Mouse (Mus musculus): Measurements from ENCODE around the gene Baz2b. TPM values are rescaled to one million over a fixed set of nuclear protein-coding genes. Genes with fewer than 3 reads are reported as not detected.

Gene Baz2b
- polyA plus RNA-seq, 1 experiment from 2014 or later: 37.7 TPM

- Histone ChIP-seq H3K36me3 (ENCODE audit: inconsistent target) (0 out of 2 replicates have a peak, but pooled peaks cover 8% of the 10 kb centered on the region), H3K4me3 (ENCODE audit: inconsistent target) (no peak overlapping the region), H3K79me2 (ENCODE audit: inconsistent target) (no peaks in the 10 kb centered on the region), H3K27ac (no peak overlapping the region)
- 79% methylated on average over 6 of the region's 6 CpGs for WGBS (ENCODE audit: missing documents)
These were observed 230.0 kb downstream of the Baz2b start for GRCm38 (mm10) chr2:59979488-59980220.

DNA sequence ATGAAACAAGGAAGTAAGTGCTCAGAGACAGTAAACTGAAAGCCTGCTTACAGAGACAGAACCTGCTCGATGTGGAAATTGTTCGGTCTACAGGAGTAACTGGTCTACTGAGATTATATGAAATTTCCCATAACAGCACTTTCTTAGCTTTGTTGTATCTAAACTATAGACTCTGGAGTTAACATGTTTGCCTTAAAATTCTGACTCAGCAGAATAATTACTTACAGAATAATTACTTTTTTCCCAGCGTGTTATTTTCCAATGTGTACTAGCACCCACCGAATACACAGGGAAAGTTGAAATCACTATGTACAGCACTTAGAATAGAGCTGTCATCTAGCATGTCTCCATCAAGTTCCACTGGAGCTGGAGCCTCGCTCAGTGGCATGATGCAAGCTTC, 233.0 kb downstream of the Baz2b start:
- no peaks in the 10 kb centered on the region for H3K79me2 ChIP-seq (ENCODE audit: inconsistent target)
- WGBS (ENCODE audit: missing documents): 54% methylated on average over 4 of the region's 5 CpGs
- H3K27ac ChIP-seq: peak overlapping the region; percentile 32
- H3K36me3 ChIP-seq (ENCODE audit: inconsistent target): 0 out of 2 replicates have a peak, but pooled peaks cover 8% of the 10 kb centered on the region
- H3K4me3 ChIP-seq (ENCODE audit: inconsistent target): no peak overlapping the region

- Histone ChIP-seq H3K79me2 (ENCODE audit: inconsistent target) (no peaks in the 10 kb centered on the region), H3K36me3 (ENCODE audit: inconsistent target) (0 out of 2 replicates have a peak, but pooled peaks cover 8% of the 10 kb centered on the region), H3K4me3 (ENCODE audit: inconsistent target) (no peak overlapping the region), H3K27ac (no peak overlapping the region)
- WGBS (ENCODE audit: missing documents): 58% methylated on average over 6 of the region's 6 CpGs
These were observed 233.9 kb downstream of the Baz2b start for GRCm38 (mm10) chr2:59975772-59976171.

DNA sequence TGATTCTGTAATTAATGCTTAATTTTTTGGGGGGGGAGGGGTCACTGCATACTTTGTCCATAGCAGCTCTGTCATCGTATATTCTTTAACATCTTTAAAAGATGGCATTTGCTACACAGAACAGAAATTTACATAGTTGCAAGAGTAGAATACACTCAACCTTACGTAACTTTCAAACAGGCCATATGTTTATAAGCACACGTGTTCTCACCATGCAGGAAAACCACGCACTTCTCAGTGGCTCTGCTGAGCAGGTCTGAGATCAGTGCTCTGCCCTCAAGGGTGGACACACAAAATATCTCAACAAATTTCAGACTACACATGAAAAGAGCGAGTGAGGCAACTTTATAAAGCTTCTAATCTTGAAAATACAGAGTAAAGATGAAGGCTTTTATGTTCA, 235.7 kb downstream of the Baz2b start:
- Histone ChIP-seq H3K27ac (no peak overlapping the region), H3K79me2 (ENCODE audit: inconsistent target) (no peaks in the 10 kb centered on the region), H3K36me3 (ENCODE audit: inconsistent target) (peaks cover 8% of the 10 kb centered on the region; the same call in 1 of the 2 replicates), H3K4me3 (ENCODE audit: inconsistent target) (no peak overlapping the region)
- 69% methylated on average over 5 of the region's 5 CpGs for WGBS (ENCODE audit: missing documents)

GRCm38 (mm10) chr2:59973104-59973641, 236.5 kb downstream of the Baz2b start:
- 76% methylated on average over 3 of the region's 4 CpGs for WGBS (ENCODE audit: missing documents)
- no peaks in the 10 kb centered on the region for H3K79me2 ChIP-seq (ENCODE audit: inconsistent target)
- peaks cover 15% of the 10 kb centered on the region; the same call in 1 of the 2 replicates for H3K36me3 ChIP-seq (ENCODE audit: inconsistent target)
- H3K27ac ChIP-seq: no peak overlapping the region
- no peak overlapping the region for H3K4me3 ChIP-seq (ENCODE audit: inconsistent target)

- no peaks in the 10 kb centered on the region for H3K79me2 ChIP-seq (ENCODE audit: inconsistent target)
- peaks cover 15% of the 10 kb centered on the region; the same call in 1 of the 2 replicates for H3K36me3 ChIP-seq (ENCODE audit: inconsistent target)
- H3K4me3 ChIP-seq (ENCODE audit: inconsistent target): no peak overlapping the region
- 96% methylated on average over 9 of the region's 9 CpGs for WGBS (ENCODE audit: missing documents)
- no peak overlapping the region for H3K27ac ChIP-seq
These were observed 239.1 kb downstream of the Baz2b start for GRCm38 (mm10) chr2:59970511-59970910.

DNA sequence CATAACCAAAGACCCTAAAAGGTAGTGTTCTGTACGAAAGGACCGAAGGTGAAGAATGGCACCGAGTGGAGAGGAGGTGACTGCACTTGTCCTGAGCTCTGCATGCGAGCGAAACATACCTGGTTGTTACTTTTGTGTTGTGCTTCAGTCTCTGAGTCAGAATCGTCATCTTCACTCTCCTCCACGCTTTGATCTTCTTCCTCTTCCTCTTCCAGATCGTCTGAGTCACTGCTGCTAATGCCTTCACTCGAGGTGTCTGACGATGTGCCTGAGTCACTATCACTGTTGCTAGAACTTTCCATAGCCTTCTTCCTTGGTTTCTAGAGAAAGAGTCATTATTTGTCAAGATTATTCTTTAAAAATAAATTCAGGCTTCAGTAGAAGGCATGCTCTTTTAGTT, 240.5 kb downstream of the Baz2b start:
- H3K79me2 ChIP-seq (ENCODE audit: inconsistent target): no peaks in the 10 kb centered on the region
- H3K36me3 ChIP-seq (ENCODE audit: inconsistent target): peaks cover 15% of the 10 kb centered on the region; the same call in 1 of the 2 replicates
- no peak overlapping the region for H3K27ac ChIP-seq
- no peak overlapping the region for H3K4me3 ChIP-seq (ENCODE audit: inconsistent target)
- 50% methylated on average over 10 of the region's 10 CpGs for WGBS (ENCODE audit: missing documents)

DNA sequence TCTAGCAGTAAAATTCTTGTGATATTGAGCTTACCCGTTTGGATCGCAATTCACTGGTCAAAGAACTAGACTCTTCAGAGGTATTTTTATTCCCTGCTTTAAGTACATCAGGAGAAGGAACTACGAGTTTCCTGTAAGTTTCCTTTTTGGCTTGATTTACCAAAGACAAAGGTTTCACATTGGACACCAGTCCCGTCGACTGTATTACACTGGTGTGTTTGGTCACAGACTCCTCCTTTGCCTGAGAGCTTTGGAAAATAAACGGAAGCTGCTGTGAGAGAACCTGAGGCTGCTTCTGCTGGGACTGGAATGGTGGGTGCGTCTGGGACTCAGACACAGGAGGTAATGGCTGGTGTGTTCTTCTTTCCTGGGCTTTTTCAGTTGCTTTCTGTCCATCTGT, 241.0 kb downstream of the Baz2b start:
- no peak overlapping the region for H3K4me3 ChIP-seq (ENCODE audit: inconsistent target)
- H3K79me2 ChIP-seq (ENCODE audit: inconsistent target): no peaks in the 10 kb centered on the region
- peaks cover 15% of the 10 kb centered on the region; the same call in 1 of the 2 replicates for H3K36me3 ChIP-seq (ENCODE audit: inconsistent target)
- 93% methylated on average over 7 of the region's 7 CpGs for WGBS (ENCODE audit: missing documents)
- no peak overlapping the region for H3K27ac ChIP-seq

DNA sequence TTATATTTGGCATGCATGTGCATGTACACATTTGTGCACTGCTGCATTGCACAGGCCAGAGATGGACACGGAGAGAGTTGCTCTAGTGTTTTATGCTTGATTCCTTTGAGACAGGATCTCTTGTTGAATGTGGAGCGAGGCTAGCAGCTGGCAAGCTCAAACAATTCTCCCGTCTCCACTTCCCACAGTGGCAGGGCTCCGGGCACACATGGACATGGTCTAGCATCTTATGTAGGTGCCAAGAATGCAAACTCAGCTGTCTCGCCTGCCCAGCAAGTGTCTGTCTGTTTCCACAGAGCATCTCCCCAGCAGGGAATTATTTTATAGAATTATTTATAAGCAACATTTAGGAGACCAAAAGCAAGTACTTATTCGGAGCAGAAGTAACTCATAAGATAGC, 243.2 kb downstream of the Baz2b start:
- H3K79me2 ChIP-seq (ENCODE audit: inconsistent target): no peaks in the 10 kb centered on the region
- WGBS (ENCODE audit: missing documents): 100% methylated on average over 6 of the region's 6 CpGs

DNA sequence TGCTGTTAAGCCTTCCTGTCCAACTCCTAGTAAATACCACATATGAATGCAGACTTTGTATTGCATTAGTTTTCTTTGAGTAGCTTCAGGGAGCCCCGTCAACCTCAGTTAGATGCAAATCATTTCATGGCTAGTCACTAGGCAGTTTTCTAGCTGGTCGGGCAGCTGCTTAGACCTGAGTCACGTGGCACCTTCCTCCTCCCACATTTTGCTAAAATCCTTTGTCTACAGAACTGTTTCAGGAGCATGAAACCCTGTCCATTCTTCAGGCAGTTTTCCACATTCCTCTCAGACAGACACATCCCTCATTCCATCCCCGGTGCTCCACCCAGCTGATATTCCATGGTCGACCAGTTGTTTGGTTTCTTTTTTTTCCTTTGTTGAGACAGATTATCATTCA, 246.6 kb downstream of the Baz2b start:
- no peak overlapping the region for H3K27ac ChIP-seq
- peaks cover 29% of the 10 kb centered on the region for H3K36me3 ChIP-seq (ENCODE audit: inconsistent target)
- 93% methylated on average over 5 of the region's 5 CpGs for WGBS (ENCODE audit: missing documents)
- H3K4me3 ChIP-seq (ENCODE audit: inconsistent target): no peak overlapping the region
- H3K79me2 ChIP-seq (ENCODE audit: inconsistent target): no peaks in the 10 kb centered on the region

More for the DNA sequence above, 243.2 kb downstream of the Baz2b start:
- Histone ChIP-seq H3K36me3 (ENCODE audit: inconsistent target) (peaks cover 25% of the 10 kb centered on the region; the same call in 1 of the 2 replicates), H3K27ac (no peak overlapping the region), H3K4me3 (ENCODE audit: inconsistent target) (no peak overlapping the region)

DNA sequence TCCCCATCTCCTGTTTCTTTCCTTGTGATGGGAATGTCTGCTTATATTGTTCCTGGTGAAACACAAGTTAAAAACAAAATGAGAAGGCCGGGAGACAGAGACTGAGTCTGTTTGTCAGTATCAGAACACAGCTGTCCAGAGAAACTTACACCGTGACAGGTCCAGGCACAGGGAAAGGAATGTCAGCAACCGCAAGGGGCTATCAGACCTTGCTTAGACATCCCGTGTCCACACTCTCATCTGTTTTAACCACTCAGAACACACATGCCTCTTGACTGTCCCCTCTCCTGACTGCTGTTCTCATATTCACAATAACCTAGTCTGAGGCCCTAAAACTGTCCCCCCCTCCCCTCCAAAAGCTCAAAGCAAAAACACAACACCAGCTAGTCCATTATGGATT, 247.1 kb downstream of the Baz2b start:
- peaks cover 28% of the 10 kb centered on the region for H3K36me3 ChIP-seq (ENCODE audit: inconsistent target)
- no peaks in the 10 kb centered on the region for H3K79me2 ChIP-seq (ENCODE audit: inconsistent target)
- 100% methylated on average over 4 of the region's 4 CpGs for whole genome bisulfite sequencing (ENCODE audit: missing documents)
- no peak overlapping the region for H3K27ac ChIP-seq
- H3K4me3 ChIP-seq (ENCODE audit: inconsistent target): no peak overlapping the region

DNA sequence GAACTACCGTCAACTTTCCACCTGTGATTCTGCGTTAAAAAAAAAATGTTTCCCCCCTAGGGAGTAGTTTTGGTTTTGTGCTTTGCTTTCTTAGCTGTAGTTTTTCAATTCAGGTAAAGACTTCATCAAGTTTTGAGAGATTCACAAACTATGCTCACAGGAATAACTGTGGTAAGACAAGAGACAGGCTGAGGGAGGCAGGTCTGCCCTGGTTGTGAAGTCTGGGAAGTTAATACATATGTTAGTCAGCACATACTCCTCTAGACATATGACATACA, 249.2 kb downstream of the Baz2b start:
- no peak overlapping the region for H3K27ac ChIP-seq
- H3K79me2 ChIP-seq (ENCODE audit: inconsistent target): no peaks in the 10 kb centered on the region
- H3K4me3 ChIP-seq (ENCODE audit: inconsistent target): no peak overlapping the region
- peaks cover 27% of the 10 kb centered on the region for H3K36me3 ChIP-seq (ENCODE audit: inconsistent target)
- WGBS (ENCODE audit: missing documents): 100% methylated on average over 2 of the region's 2 CpGs

DNA sequence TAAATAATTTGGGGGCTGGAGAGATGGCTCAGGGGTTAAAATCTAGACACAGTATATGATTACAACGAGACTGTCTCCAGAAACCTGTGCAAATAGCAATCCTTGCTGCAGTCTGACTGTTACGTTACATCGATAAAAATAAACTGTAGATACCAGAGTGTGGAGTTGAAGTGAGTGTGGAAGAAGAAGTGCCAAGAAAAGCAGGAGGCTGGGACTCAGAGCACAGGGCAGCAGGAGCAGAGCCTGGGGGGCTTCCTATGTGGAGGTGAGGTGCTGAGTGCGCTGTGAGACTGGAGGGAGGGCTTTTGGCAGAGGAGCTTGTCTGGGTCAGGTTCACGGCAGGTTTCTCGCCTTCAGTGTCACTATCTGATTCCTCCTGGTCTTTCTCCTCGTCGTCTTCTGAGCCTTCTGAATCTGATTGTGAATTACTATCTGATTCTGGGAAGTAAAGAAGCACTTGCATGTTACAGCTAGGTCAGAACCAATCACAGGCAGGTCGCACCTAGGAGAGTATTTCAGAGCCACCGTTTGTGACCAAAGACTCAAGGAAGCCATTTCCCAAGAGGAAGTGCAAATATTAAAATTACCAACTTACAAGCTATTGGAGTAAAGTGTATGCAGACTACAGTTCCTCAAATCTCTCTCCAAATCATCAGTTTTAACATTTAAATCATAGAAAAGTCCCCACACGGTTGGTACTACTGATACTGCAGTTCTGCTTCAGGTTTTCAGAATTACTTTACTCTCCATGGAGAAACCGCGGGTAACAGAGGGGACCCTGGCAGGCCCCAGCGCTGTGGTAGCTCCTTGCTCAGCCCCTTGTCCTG, 249.8 kb downstream of the Baz2b start:
- H3K36me3 ChIP-seq (ENCODE audit: inconsistent target): peaks cover 27% of the 10 kb centered on the region
- WGBS (ENCODE audit: missing documents): 83% methylated on average over 14 of the region's 14 CpGs
- no peak overlapping the region for H3K4me3 ChIP-seq (ENCODE audit: inconsistent target)
- no peak overlapping the region for H3K27ac ChIP-seq
- H3K79me2 ChIP-seq (ENCODE audit: inconsistent target): no peaks in the 10 kb centered on the region

DNA sequence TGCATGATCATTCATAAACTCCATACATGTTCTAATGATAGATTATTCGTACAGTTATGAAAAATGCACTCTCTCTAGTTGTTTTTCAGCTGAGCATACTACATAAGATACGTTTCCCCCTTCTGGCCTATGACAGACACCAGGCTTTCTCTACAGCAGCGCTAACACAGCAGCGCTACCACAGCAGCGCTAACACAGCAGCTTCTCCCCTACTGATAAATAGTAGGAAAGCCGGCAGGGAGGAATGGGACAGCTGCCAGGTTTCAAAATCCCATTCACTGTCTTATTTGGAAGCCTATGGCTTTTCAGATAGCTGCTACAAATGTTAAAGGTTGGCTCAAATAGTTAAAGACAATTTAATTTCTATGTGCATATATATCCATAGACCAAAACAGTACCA, 251.1 kb downstream of the Baz2b start:
- Histone ChIP-seq H3K4me3 (ENCODE audit: inconsistent target) (no peak overlapping the region), H3K27ac (no peak overlapping the region), H3K79me2 (ENCODE audit: inconsistent target) (no peaks in the 10 kb centered on the region), H3K36me3 (ENCODE audit: inconsistent target) (peaks cover 27% of the 10 kb centered on the region)
- WGBS (ENCODE audit: missing documents): 98% methylated on average over 6 of the region's 6 CpGs

DNA sequence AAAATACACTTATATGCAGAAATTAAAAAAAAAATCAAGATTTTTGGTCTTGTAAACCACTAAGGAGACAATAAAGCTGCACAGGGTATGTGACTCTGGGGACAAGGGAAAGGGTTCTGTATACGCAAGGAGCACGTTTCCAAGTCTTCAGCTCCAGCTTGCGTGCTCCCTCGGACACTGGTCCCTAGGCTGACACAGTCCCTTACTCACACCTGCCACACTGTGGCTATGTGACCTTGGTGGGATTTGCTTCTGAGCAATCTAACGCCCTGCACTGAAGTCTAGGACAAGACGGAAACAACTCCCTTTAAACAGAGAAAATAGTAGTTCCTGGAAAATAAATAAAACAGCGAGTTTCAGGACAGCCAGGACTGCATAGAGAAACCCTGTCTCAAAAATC, 253.7 kb downstream of the Baz2b start:
- Histone ChIP-seq H3K27ac (no peak overlapping the region), H3K36me3 (ENCODE audit: inconsistent target) (peaks cover 25% of the 10 kb centered on the region), H3K79me2 (ENCODE audit: inconsistent target) (no peaks in the 10 kb centered on the region), H3K4me3 (ENCODE audit: inconsistent target) (no peak overlapping the region)
- WGBS (ENCODE audit: missing documents): 93% methylated on average over 7 of the region's 7 CpGs
